Mouse (Mus musculus) hindbrain, embryonic 14.5 days (tissue): ENCODE data around the gene Pim3. TPM values are rescaled to one million over a fixed set of nuclear protein-coding genes. Genes with fewer than 3 reads are reported as not detected.

Experiments used
- ATAC-seq: fragments of 200-750 bp; cut with Nextera tagmentation; 2 replicates; pipeline ENCODE4 v1.8.0; 2017; ENCODE audit warnings: moderate number of reproducible peaks, mild to moderate bottlenecking, moderate TSS enrichment, moderate library complexity; ENCODE audit not compliant: low FRiP score
- DNase-seq: peaks from one replicate; pipeline ENCODE4 v3.0.0-alpha.2; 2015; ENCODE audit warnings: low spot score
- H3K27ac ChIP-seq: fragments of 300-500 bp; sonication (generic); 2 replicates; pipeline ENCODE4 v1.5.1; 2014; ENCODE audit warnings: mild to moderate bottlenecking, moderate library complexity
- H3K27me3 ChIP-seq: fragments of 300-500 bp; sonication (generic); 2 replicates; pipeline ENCODE4 v1.6.1; 2014; ENCODE audit warnings: mild to moderate bottlenecking, low read length, mixed read lengths; ENCODE audit not compliant: control insufficient read depth, insufficient read depth
- H3K36me3 ChIP-seq: fragments of 300-500 bp; sonication (generic); replicated peaks from 2 replicates; pipeline ENCODE4 v1.6.1; 2014; ENCODE audit not compliant: control insufficient read depth, insufficient read depth
- H3K4me1 ChIP-seq: fragments of 300-500 bp; sonication (generic); replicated peaks from 2 replicates; pipeline ENCODE4 v1.6.1; 2014; ENCODE audit warnings: antibody characterized with exemption, low read length, mixed read lengths; ENCODE audit not compliant: control insufficient read depth, insufficient read depth
- H3K4me2 ChIP-seq: fragments of 300-500 bp; sonication (generic); replicated peaks from 2 replicates; pipeline ENCODE4 v1.6.1; 2014; ENCODE audit warnings: mild to moderate bottlenecking, moderate library complexity
- H3K4me3 ChIP-seq: fragments of 300-500 bp; sonication (generic); replicated peaks from 2 replicates; pipeline ENCODE4 v1.5.1; 2014; ENCODE audit warnings: mild to moderate bottlenecking, low read length
- H3K9ac ChIP-seq: fragments of 300-500 bp; sonication (generic); 2 replicates; pipeline ENCODE4 v1.6.1; 2014
- H3K9me3 ChIP-seq: fragments of 300-500 bp; sonication (generic); 2 replicates; pipeline ENCODE4 v1.6.1; 2016; ENCODE audit warnings: low read length; ENCODE audit not compliant: control insufficient read depth
- WGBS: fragments of 180-500 bp; shearing (Covaris S2); extraction: QIAGEN DNeasy Blood & Tissue Kit; methylation state at CpG from one replicate; pipeline ENCODE4 v1.1.7; 2014; 5-methylcytosine and 5-hydroxymethylcytosine counted together
- polyA plus RNA-seq: library from polyadenylated mRNA; unstranded; fragments of >200 nt; fragmentation: Nextera tagmentation; extraction: Ambion mirVana; gene quantifications from 2 replicates; pipeline ENCODE4 v1.2.1, GENCODE M21; 2014

Pim3 gene
- polyA plus RNA-seq, 1 experiment from 2014 or later = 52.1 TPM

DNA sequence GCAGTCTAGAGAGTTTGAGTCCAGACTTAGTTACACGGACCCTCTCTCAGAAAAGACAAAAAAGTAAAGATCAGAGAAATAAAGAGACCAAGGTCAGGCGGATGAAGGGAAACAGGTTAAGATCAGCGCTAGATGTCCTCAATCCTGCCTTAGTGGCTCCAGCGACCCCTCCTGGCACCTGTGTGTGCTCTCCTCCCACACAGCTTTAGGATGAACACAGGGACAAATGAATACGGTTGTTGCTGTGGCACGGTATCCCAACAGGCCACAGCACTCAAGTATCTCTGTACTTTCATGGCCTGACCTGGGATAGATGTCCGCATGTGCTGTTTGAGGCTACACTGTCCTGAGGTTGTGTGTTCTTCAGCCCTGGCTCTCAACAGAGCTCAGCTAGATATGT lies 33.1 kb downstream of the Pim3 start:
- H3K4me2 ChIP-seq = no peak overlapping the region
- H3K4me3 ChIP-seq = no peak overlapping the region
- H3K9ac ChIP-seq = no peak overlapping the region
- DNase-seq = no peak
- no peak for ATAC-seq
- no peaks in the 10 kb centered on the region for H3K36me3 ChIP-seq
- peaks cover 3% of the 10 kb centered on the region; the same call in 1 of the 2 replicates for H3K4me1 ChIP-seq
- no peaks in the 10 kb centered on the region; the same call in none of the 2 replicates for H3K27me3 ChIP-seq
- H3K27ac ChIP-seq = no peak overlapping the region
- H3K9me3 ChIP-seq = no peaks in the 10 kb centered on the region
- WGBS = 71% methylated on average over 7 of the region's 7 CpGs

DNA sequence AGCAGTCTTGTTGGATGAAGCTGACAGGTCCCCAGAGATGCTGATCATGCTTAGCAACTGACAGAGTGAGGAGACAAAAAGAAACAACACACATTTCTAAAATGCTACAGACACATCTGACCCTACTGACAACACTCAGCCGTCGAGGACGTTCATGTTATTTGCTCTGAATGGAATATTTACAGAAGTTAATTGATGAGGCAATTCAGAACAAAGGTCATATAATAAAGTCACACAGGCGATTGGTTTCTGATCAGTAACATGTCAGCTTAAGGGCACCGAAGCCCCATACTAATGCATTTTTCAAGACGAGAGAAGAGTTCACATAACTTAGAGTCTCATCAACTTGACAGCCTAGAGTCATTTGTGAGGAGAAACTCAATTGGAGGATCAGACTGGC lies 33.9 kb downstream of the Pim3 start:
- Histone ChIP-seq H3K4me3 (no peak overlapping the region), H3K9ac (no peak overlapping the region), H3K4me1 (no peaks in the 10 kb centered on the region), H3K27me3 (no peaks in the 10 kb centered on the region; the same call in 1 of the 2 replicates), H3K27ac (no peak overlapping the region), H3K36me3 (no peaks in the 10 kb centered on the region), H3K4me2 (no peak overlapping the region), H3K9me3 (no peaks in the 10 kb centered on the region)
- DNase-seq (no peak), ATAC-seq (no peak)
- 79% methylated on average over 6 of the region's 6 CpGs for WGBS

GRCm38 (mm10) chr15:88896341-88896980 lies 34.5 kb downstream of the Pim3 start:
- Histone ChIP-seq H3K4me3 (no peak overlapping the region), H3K9ac (no peak overlapping the region), H3K4me1 (no peaks in the 10 kb centered on the region), H3K27ac (no peak overlapping the region), H3K9me3 (no peaks in the 10 kb centered on the region), H3K36me3 (no peaks in the 10 kb centered on the region), H3K27me3 (no peaks in the 10 kb centered on the region; the same call in 1 of the 2 replicates), H3K4me2 (no peak overlapping the region)
- ATAC-seq (no peak), DNase-seq (no peak)
- 88% methylated on average over 10 of the region's 10 CpGs for WGBS

GRCm38 (mm10) chr15:88902200-88902875 lies 40.4 kb downstream of the Pim3 start:
- Histone ChIP-seq H3K27ac (no peak overlapping the region), H3K4me2 (no peak overlapping the region), H3K4me1 (no peaks in the 10 kb centered on the region), H3K4me3 (no peak overlapping the region), H3K9me3 (no peaks in the 10 kb centered on the region), H3K9ac (no peak overlapping the region), H3K27me3 (no peaks in the 10 kb centered on the region), H3K36me3 (no peaks in the 10 kb centered on the region)
- ATAC-seq = no peak
- no peak for DNase-seq
- WGBS = 90% methylated on average over 15 of the region's 15 CpGs

DNA sequence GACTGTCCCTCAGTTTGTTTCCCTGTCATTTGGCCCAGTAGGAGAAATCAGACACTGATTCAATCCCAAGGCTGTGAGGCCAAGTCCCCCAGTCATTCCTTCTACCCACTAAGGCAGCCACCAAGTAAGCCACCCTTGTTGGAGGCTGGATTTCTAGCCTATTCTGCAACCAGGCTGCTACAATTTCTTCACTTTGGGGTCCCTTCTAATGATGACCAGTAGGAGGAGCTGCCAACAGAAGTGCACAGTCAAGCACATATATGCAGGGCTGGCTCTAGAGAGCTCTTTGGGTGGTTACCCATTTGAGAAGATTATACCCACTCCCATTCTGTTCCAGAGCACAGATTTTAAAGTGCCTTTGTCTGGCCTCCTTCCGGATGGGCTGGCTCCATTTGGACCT lies 41.1 kb downstream of the Pim3 start:
- Histone ChIP-seq H3K27me3 (no peaks in the 10 kb centered on the region), H3K9ac (no peak overlapping the region), H3K9me3 (no peaks in the 10 kb centered on the region), H3K27ac (no peak overlapping the region), H3K4me3 (no peak overlapping the region), H3K36me3 (no peaks in the 10 kb centered on the region), H3K4me2 (no peak overlapping the region), H3K4me1 (no peaks in the 10 kb centered on the region)
- WGBS = 83% methylated on average over 1 of the region's 1 CpGs
- DNase-seq = no peak
- ATAC-seq = no peak

DNA sequence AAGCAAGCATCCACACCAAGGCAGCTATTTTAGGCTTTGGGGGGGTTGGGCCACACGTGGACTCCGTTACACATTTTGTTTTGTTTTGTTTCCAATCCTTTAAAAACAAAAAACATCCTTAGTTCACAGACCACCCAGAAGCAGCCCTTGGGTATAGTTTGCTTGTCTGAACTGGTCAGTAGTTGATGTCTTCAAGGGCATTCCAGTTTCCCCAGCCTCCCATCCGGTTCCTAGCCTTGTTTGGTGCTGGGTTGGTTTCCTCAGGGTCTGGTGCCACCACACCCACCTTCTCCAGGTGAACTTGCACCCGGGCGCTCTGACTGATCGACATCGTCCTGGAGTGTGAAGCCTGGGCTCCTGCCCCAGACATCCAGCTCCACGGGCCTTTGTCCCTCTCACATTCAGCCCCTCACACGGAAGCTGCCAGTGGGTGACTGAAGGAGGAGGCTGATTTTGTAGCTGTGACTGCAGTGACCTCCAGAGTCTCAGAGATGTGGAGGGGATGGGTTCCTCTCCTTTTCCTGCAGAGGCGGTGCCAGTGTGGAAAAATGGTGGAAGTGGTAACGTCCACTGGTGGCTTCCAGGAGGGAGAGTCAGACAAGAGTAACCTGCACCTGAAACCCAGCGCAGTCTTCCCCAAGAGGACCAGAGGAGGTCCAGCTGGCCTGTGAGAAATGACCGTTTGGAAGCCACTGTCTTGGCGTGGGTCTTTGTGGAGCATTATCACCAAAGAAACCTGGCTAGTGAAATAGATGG lies 42.2 kb downstream of the Pim3 start:
- ATAC-seq = no peak
- no peak for DNase-seq
- no peaks in the 10 kb centered on the region for H3K9me3 ChIP-seq
- 84% methylated on average over 14 of the region's 14 CpGs for WGBS
- H3K27ac ChIP-seq = no peak overlapping the region
- no peaks in the 10 kb centered on the region for H3K4me1 ChIP-seq
- H3K4me2 ChIP-seq = no peak overlapping the region
- H3K9ac ChIP-seq = no peak overlapping the region
- H3K4me3 ChIP-seq = no peak overlapping the region
- H3K36me3 ChIP-seq = no peaks in the 10 kb centered on the region
- H3K27me3 ChIP-seq = no peaks in the 10 kb centered on the region

- H3K4me3 ChIP-seq = no peak overlapping the region
- DNase-seq (no peak), ATAC-seq (no peak)
- H3K27ac ChIP-seq = no peak overlapping the region
- H3K9ac ChIP-seq = no peak overlapping the region
- H3K36me3 ChIP-seq = no peaks in the 10 kb centered on the region
- H3K9me3 ChIP-seq = no peaks in the 10 kb centered on the region
- H3K4me2 ChIP-seq = no peak overlapping the region
- H3K4me1 ChIP-seq = no peaks in the 10 kb centered on the region
- WGBS = 67% methylated on average over 4 of the region's 4 CpGs
- no peaks in the 10 kb centered on the region for H3K27me3 ChIP-seq
Measured at GRCm38 (mm10) chr15:88906347-88906746, 44.4 kb downstream of the Pim3 start.

DNA sequence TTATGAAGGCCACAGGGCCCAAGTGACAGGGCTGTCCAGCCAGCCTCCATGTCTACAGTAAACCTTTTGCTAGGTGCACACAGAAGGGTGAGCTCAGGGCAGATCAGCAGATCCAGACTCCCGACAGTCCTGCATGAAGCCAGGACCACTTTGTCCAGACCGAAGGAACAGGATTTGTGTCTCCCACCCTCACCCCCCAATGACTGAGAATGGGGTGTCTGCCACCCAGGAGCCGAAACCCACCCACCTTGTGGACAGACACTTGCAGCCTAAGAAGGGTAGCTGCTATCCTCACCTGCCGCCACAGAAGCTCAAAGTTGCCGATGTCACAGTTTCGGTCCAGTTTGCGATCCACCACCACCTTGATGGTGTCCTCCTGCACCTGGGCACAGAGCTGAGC lies 53.1 kb downstream of the Pim3 start:
- no peaks in the 10 kb centered on the region for H3K27me3 ChIP-seq
- 97% methylated on average over 7 of the region's 7 CpGs for WGBS
- H3K9ac ChIP-seq = no peak overlapping the region
- H3K36me3 ChIP-seq = no peaks in the 10 kb centered on the region
- ATAC-seq (no peak), DNase-seq (no peak)
- H3K4me2 ChIP-seq = no peak overlapping the region
- H3K9me3 ChIP-seq = no peaks in the 10 kb centered on the region
- no peak overlapping the region for H3K4me3 ChIP-seq
- H3K4me1 ChIP-seq = no peaks in the 10 kb centered on the region
- no peak overlapping the region for H3K27ac ChIP-seq
